Comparison of ENCODE assay signal across 23 mouse cellular contexts in genomic region chr7:139093124-139093523, GRCm38 (mm10). TPM values are rescaled to one million over a fixed set of nuclear protein-coding genes. Genes with fewer than 3 reads are reported as not detected.
DNase-seq lines count a peak whose midpoint lies in the region; ATAC-seq and TF ChIP-seq lines count a peak whose summit lies in the region.
"Had no signal": no experiment of that assay in that cellular context is flagged by ENCODE, and none has a peak within 500 bp of the region (broad histone marks: within the 10 kb centered on the region; RNA-seq: fewer than 3 reads in every experiment).

No protein-coding gene starts in this region.

- 12% methylated on average over 5 of the region's 5 CpGs for WGBS in cerebellum, adult 2 months
- 78% methylated on average over 5 of the region's 5 CpGs for WGBS in forebrain, postnatal 0 days

- no peaks in the 10 kb centered on the region for H3K9me3 ChIP-seq in forebrain, postnatal 0 days (ENCODE audit: low read length)
- H3K9me3 ChIP-seq: embryonic facial prominence, embryonic 13.5 days; heart, embryonic 12.5 days; hindbrain, embryonic 12.5 days; neural tube, embryonic 12.5 days had no signal

- H3K36me3 ChIP-seq in forebrain, postnatal 0 days (ENCODE audit: insufficient read depth), result peaks cover 62% of the 10 kb centered on the region
- H3K36me3 ChIP-seq: heart, embryonic 12.5 days had no signal

- H3K4me2 ChIP-seq in forebrain, postnatal 0 days (ENCODE audit: low read depth), result no peak overlapping the region
- H3K4me2 ChIP-seq: embryonic facial prominence, embryonic 13.5 days; heart, embryonic 12.5 days; hindbrain, embryonic 12.5 days; midbrain, embryonic 11.5 days; neural tube, embryonic 12.5 days had no signal

- TF ChIP-seq CTCF in cerebellum, adult 2 months (IDR thresholded peaks at IDR 0.05; ENCODE audit: borderline replicate concordance, insufficient read depth, low read depth, low read length), result no peak
- no peak for TF ChIP-seq CTCF in forebrain, postnatal 0 days (IDR thresholded peaks at IDR 0.05; ENCODE audit: low read depth)

- no peak overlapping the region for H3K4me3 ChIP-seq in cerebellum, adult 2 months (replicated peaks; ENCODE audit: insufficient read depth, low read depth, low read length)
- no peak overlapping the region for H3K4me3 ChIP-seq in forebrain, postnatal 0 days (ENCODE audit: low read depth, low read length)
- H3K4me3 ChIP-seq: embryonic facial prominence, embryonic 13.5 days; heart, embryonic 12.5 days; hindbrain, embryonic 12.5 days; neural tube, embryonic 12.5 days had no signal

- H3K27ac ChIP-seq in cerebellum, adult 2 months (ENCODE audit: insufficient read depth, low read length), result peak overlapping the region; percentile 81
- H3K27ac ChIP-seq in forebrain, postnatal 0 days (ENCODE audit: low read depth, low read length), result no peak overlapping the region
- H3K27ac ChIP-seq: embryonic facial prominence, embryonic 13.5 days; hindbrain, embryonic 12.5 days; neural tube, embryonic 12.5 days had no signal

- peak; percentile 60 for DNase-seq in layer of hippocampus, adult 11-12 months (ENCODE audit: low spot score)
- DNase-seq in layer of hippocampus, postnatal 25 days (ENCODE audit: extremely low spot score in 1 of 2, low spot score in 1 of 2), result no peak
- peak; percentile 97 for DNase-seq in brain, adult 2 months (ENCODE audit: low read depth, low spot score)
- peak; percentile 87 to 94 for DNase-seq in cerebellum, adult 2 months
- peak; percentile 83 to 87 for DNase-seq in cerebellum, postnatal 36 days
- no peak for DNase-seq in forebrain, postnatal 0 days
- DNase-seq in B cell, adult 2 months, result no peak
- DNase-seq: adrenal gland, postnatal 36 days; heart, postnatal 14 days; kidney, adult 8-10 months; kidney, postnatal 25 days; left cerebral cortex, postnatal 4 days; liver; thymus, postnatal 14 days had no signal

- no peak for ATAC-seq in forebrain, postnatal 0 days
- ATAC-seq: forebrain, embryonic 14.5 days; inflammation-experienced regulatory T-cells, adult 6 months; lung, postnatal 0 days had no signal

- no peak overlapping the region for H3K9ac ChIP-seq in forebrain, postnatal 0 days
- H3K9ac ChIP-seq: embryonic facial prominence, embryonic 13.5 days; heart, embryonic 12.5 days; hindbrain, embryonic 12.5 days; neural tube, embryonic 12.5 days had no signal

- no peak for TF ChIP-seq POLR2A in cerebellum, adult 2 months (IDR thresholded peaks at IDR 0.05; ENCODE audit: borderline replicate concordance, insufficient read depth, low read length)

- peaks cover 72% of the 10 kb centered on the region for H3K4me1 ChIP-seq in cerebellum, adult 2 months (ENCODE audit: control insufficient read depth, insufficient read depth, low read length)
- no peaks in the 10 kb centered on the region; the same call in 1 of the 2 replicates for H3K4me1 ChIP-seq in forebrain, postnatal 0 days (ENCODE audit: insufficient read depth)
- H3K4me1 ChIP-seq: heart, embryonic 12.5 days had no signal

- H3K27me3 ChIP-seq in cerebellum, adult 2 months (ENCODE audit: control insufficient read depth, insufficient read depth, low read length), result no peaks in the 10 kb centered on the region
- H3K27me3 ChIP-seq in forebrain, postnatal 0 days (ENCODE audit: insufficient read depth, low read length), result no peaks in the 10 kb centered on the region
- H3K27me3 ChIP-seq: hindbrain, embryonic 12.5 days; neural tube, embryonic 12.5 days had no signal

RNA-seq across cellular contexts. Expression of gene Dpysl4, which starts 7.3 kb away (rescaled TPM):
- 10 to 100 TPM; 63.9 to 72.4 TPM for total RNA-seq in layer of hippocampus, postnatal 25 days (2021)
- 127 and 156 TPM in 2 replicates for polyA plus RNA-seq in cerebellum, adult 2 months (2012; rRNA removed)
- total RNA-seq in forebrain, postnatal 0 days (2014; rRNA removed), result 121 and 125 TPM in 2 replicates
- polyA plus RNA-seq in forebrain, postnatal 0 days (2015; fragmentation: Nextera tagmentation; extraction: Ambion mirVana), result 112 and 142 TPM in 2 replicates
- total RNA-seq: monocyte, adult 5-6 weeks had no signal

Comparison
In these comparisons a context has a peak if more than half of its experiments do, and no peak if none do; other contexts are left out.
1. DNase-seq: peak in layer of hippocampus, adult 11-12 months (single experiment), brain, adult 2 months (single experiment), cerebellum, adult 2 months (2 of 2) and cerebellum, postnatal 36 days (2 of 2); none in layer of hippocampus, postnatal 25 days (0 of 2), forebrain, postnatal 0 days (single experiment) and B cell, adult 2 months (0 of 2).